Mouse (Mus musculus) megakaryocyte, adult 5-6 weeks (primary cell): ENCODE measurements around the gene Ppig. TPM values are rescaled to one million over a fixed set of nuclear protein-coding genes. Genes with fewer than 3 reads are reported as not detected.

ENCODE experiments used
- ATAC-seq: 2 replicates; pipeline ENCODE4 v1.8.0; 2016; ENCODE audit warnings: mild to moderate bottlenecking, inconsistent platforms; ENCODE audit not compliant: poor library complexity, severe bottlenecking
- total RNA-seq, 2 experiments: library from RNA; stranded (forward) in 1 of 2; stranded (reverse) in 1 of 2; fragments of 153-499, 151-499 nt in 1 of 2; fragments of 221-1000, 200-1000 nt in 1 of 2; gene quantifications; 2 replicates each; pipeline versions ENCODE4 v1.2.3 to v1.2.4; 2015 to 2017

The Ppig gene
- total RNA-seq, 2 experiments from 2014 or later, result 54.9 to 83.7 TPM

DNA sequence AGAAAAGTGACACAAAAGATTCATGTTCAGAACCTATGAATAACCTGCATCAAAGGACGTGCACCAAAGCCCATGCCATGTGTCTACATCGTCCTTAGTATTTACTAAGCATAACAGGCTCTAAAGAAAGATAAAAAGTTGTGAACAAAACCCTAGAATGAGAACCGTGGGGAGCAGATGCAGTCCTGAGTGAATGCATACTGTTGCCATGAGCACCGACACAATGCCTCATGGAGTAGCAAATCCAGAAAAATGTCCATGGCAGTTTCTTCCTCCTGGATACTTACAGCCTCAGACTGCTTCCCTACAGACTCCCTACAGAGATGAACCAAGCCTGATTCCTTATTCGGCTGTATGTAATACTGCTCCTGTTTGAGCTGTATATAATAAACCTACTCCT is 38.6 kb downstream of the Ppig start:
- ATAC-seq, result no peak

DNA sequence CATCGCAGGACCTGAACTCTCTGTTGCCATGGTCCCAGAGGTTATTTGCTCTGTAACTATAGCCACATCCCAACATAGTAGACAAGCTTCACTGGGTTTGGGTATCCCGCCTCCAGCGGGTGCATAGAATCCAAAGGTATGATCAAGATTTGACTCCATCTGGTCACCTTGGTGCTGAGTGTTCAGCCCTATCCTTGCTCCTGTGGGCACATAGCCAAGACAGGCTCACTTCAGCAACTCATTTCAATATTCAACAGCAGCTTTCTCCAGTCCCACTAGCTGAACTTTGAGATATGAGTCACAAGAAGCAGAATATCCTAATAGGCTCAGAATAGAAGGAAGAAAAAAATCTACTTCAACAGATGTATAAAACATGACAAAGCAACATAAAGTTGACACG is 41.0 kb downstream of the Ppig start:
- no peak for ATAC-seq

DNA sequence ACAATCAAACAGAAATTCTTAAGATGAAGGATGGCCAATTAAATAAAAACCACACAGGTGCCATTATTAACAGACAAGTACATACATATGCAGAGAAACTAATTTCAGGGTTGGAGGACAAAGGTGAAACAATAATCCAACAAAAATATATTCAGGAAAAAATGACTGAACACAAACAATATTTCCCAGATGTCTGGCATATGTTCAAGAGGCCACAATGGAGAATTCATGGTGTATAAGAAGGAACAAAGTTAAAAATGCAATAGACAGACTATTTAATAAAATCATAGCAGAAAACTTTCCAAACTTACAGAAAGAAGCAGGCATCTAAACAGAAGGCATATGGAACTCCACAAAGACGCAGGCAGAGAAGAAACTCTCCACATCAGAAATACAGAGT is 42.4 kb downstream of the Ppig start:
- ATAC-seq, result no peak

DNA sequence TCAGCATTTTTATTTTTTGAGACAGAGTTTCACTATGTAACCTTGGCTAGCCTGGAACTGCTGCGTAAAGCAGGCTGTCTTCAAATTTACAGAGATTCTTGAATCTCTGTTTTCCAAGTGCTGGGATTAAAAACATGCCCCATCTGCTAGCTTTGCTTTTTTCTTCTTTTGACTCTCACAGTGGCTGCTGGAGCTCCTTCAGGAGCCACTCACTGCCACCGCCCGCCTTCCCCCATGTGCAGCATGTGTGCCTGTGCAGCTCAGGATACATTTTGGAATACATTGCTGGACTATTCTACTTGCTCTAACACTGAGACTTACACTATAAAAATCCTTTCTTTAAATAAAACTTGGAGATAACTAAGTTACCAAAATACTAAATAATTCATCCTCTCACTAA is 51.0 kb downstream of the Ppig start:
- ATAC-seq, result no peak

DNA sequence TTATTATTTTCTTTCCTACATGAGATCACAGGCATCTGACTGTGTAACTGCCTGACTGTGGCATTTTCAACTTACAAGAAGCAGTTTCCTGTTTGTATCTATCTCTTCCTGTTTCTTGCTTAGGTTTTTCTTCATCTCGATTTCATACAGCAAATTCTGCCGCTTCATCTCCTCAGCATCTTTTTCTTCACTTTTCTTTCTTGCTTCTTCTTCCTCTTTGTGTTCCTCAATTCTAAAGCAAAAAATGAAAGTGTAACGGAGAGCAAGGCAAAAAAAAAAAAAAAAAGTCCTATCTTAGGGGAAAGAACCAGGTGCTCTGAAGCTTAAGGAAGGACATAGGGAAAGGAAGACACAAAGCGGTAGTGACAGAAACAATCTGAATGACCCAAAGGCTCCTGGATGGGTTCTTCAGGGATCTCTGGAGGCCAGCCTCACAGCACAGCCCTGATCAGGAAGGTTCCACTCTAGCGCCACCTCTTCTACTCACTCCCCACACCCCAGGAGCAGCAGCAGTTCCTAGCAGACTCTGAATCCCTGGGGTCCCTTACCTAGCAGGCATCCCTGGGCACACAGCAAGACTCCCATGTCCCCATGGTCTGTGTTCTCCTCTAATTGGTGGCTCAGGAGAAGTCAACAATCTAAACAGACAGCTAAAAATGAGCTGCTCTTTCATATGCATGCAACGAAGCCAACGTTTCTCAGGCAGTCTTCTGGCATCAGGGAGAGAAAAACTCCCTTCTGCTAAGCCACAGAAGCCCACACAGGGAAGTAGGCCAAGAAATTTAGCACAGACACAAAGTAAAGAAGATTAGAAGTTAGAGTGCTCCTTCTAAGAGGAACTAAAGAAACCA is 55.9 kb downstream of the Ppig start:
- ATAC-seq, result peak; percentile 62

DNA sequence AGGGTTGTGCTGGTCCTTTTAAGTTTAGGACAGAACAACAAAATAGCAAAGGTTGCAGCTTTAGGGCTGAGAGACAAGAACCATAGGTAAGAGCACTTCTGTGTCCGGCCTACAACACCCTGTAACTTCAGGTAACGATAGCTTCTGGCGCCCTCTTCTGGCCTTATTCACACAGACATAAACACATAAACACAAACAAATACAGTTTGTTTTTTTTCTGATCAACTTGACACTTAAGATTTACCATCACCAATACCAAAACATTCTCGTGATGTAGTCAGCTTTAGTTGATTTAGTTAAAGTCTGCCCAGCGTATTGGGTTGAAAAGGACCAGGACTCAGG is 56.5 kb downstream of the Ppig start:
- ATAC-seq, result peak; percentile 79

DNA sequence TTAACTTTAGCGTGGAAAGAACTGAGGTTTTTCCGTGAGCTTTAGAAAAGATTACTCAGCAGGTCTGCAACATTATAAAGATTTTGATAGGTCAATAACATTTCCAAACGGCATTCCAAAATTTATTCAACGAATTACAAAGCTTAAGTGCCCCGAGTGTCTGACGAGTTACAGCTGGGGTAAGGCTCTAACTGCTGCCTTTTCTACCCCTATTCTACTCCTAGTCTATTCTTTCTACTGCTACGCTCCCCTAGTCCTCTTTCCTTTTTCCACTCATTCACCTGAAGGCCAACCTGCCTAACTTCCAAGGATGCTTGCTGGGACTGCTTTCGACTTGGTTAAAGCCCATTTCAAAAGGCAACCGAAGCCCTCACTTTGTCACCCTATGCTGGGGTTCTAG is 66.6 kb downstream of the Ppig start:
- no peak for ATAC-seq

DNA sequence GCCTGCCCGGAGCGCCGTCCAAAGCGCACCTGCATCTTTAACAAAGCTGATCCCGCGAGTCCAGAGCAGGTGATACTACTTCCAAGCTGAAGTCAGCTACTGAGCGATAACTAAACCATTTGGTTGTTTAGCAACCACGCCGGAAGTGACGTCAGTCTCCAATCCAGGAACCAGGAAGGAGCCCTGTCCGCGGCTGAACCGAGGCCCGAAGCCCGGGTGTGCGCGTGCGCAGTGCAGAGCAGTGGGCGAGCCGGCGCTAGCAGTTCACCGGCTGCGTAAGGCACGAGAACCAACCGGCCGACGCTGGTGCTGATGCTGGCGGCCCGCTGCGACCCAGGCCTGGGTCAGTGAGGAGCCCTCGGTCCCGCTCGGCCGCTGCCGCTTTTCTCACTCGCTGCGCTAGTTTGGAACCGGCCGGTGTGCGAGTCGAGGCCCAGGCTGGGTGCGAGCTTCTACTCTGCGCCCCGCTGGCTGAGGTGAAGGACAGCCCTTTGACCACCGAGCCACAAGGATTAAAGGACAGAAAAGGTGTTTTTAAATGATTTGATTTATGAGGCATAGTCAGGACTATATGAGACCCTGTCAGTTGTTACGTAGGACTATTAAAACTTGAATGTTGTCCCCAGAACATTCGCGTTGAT is 67.2 kb downstream of the Ppig start, which contains the start of the genes Ccdc173 and Phospho2:
TSS of gene Ccdc173 (minus strand) at position 147 of the 641 bp plus-strand sequence.
TSS of gene Phospho2 (plus strand) at position 195 of the 641 bp plus-strand sequence.
- peak; percentile 91 for ATAC-seq

DNA sequence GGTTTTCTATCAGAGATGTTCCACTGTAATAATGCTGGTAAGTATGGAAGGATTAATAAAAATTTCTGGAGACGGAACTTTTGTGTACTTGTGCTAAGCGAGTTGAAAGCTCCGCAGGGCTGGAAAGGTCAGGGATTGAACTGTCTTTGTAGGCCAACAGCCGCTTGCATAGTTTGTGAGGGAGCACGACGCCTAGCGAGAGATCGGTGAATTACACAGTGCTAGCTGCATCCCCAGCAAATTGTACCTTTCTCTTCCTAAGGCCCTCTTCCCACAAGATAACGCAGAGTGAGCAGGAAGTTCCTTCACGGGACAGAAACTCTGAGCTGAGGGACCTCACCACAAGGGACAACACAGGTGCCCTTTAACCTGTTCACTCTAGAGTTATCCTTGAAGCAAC is 67.9 kb downstream of the Ppig start:
- ATAC-seq, result peak; percentile 80

DNA sequence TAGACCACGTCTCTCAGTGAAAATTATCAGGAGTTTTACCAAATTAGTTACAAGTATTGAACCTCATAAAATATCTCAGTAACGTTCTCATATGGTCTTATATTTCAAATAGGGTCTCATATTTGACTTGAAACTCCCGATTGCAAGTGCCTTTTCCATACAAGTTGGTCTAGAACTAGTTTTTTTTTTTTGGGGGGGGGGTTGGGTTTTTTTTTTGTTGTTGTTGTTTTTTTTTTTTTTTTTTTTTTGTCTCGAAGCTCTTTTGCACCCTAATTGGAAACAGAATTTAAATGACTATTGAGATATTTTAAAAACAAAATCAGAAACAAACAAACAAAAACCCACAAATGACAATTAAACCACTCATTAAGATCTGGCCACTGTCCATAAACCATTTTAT is 68.4 kb downstream of the Ppig start:
- ATAC-seq, result no peak

DNA sequence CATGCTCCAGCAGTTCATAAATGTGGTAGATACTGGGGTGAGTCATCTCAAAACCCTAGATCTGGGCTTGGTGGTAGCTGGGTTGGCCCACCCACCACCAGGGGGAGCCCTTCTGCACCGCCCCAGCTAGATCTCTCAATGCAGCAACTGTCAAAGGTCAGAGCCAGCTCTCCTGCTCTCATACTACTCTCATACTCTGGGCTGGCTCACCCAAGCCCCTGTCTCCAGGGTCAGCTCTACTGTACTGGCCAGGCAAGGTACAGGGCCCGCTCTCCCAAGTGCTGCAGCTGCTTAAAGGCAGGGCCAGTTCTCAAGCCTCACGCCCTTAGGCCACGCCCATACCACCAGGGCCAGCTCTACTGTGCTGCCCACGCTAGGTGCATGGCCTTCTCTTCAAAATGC is 80.6 kb downstream of the Ppig start:
- ATAC-seq, result peak; percentile 98

Other genes with a start within 250 kb of the Ppig start
- gene Lrp2, start 136.5 kb upstream of the Ppig start, total RNA-seq (2015), result not detected in 2 replicates
- not detected in 2 replicates for gene Lrp2, start 136.5 kb upstream of the Ppig start, total RNA-seq (2017)
- 3.3 and 6.8 TPM in 2 replicates for gene Bbs5, start 75.4 kb upstream of the Ppig start, total RNA-seq (2015)
- 2.7 and 2.8 TPM in 2 replicates for gene Bbs5, start 75.4 kb upstream of the Ppig start, total RNA-seq (2017)
- gene Klhl41, start 52.4 kb upstream of the Ppig start, total RNA-seq (2015), result not detected in 2 replicates
- gene Klhl41, start 52.4 kb upstream of the Ppig start, total RNA-seq (2017), result 0.33 TPM in 1 of 2 replicates, not detected in the other
- gene Fastkd1, start 9.0 kb upstream of the Ppig start, total RNA-seq (2015), result 4.2 and 4.6 TPM in 2 replicates
- 4.4 and 4.6 TPM in 2 replicates for gene Fastkd1, start 9.0 kb upstream of the Ppig start, total RNA-seq (2017)
- 0.43 and 0.80 TPM in 2 replicates for gene Ccdc173, start 67.0 kb downstream of the Ppig start, total RNA-seq (2015)
- 0.33 and 0.49 TPM in 2 replicates for gene Ccdc173, start 67.0 kb downstream of the Ppig start, total RNA-seq (2017)
- gene Phospho2, start 67.1 kb downstream of the Ppig start, total RNA-seq (2015), result 19.8 and 25.3 TPM in 2 replicates
- gene Phospho2, start 67.1 kb downstream of the Ppig start, total RNA-seq (2017), result 22.0 and 27.5 TPM in 2 replicates
- gene Klhl23, start 99.4 kb downstream of the Ppig start, total RNA-seq (2015), result 3.5 and 3.7 TPM in 2 replicates
- gene Klhl23, start 99.4 kb downstream of the Ppig start, total RNA-seq (2017), result 8.7 and 10.9 TPM in 2 replicates
- 197 and 221 TPM in 2 replicates for gene Ssb, start 139.0 kb downstream of the Ppig start, total RNA-seq (2015)
- 298 and 306 TPM in 2 replicates for gene Ssb, start 139.0 kb downstream of the Ppig start, total RNA-seq (2017)
- gene Mettl5, start 163.1 kb downstream of the Ppig start, total RNA-seq (2015), result 20.9 and 24.8 TPM in 2 replicates
- 20.0 and 22.4 TPM in 2 replicates for gene Mettl5, start 163.1 kb downstream of the Ppig start, total RNA-seq (2017)
- gene Ubr3, start 174.7 kb downstream of the Ppig start, total RNA-seq (2015), result 48.8 and 55.3 TPM in 2 replicates
- gene Ubr3, start 174.7 kb downstream of the Ppig start, total RNA-seq (2017), result 40.8 and 72.2 TPM in 2 replicates